Mouse (Mus musculus) hindbrain, embryonic 10.5 days (tissue): Measurements from ENCODE around the gene Rprd1b. TPM values are rescaled to one million over a fixed set of nuclear protein-coding genes. Genes with fewer than 3 reads are reported as not detected.

ENCODE experiments used
- DNase-seq: peaks from one replicate; pipeline ENCODE4 v3.0.0-alpha.2; 2017; ENCODE audit warnings: low spot score
- H3K27ac ChIP-seq: fragments of 300-500 bp; sonication (generic); 2 replicates; pipeline ENCODE4 v1.5.1; 2016; ENCODE audit warnings: mild to moderate bottlenecking, moderate library complexity
- H3K27me3 ChIP-seq: fragments of 300-500 bp; sonication (generic); 2 replicates; pipeline ENCODE4 v1.6.1; 2016; ENCODE audit warnings: mild to moderate bottlenecking; ENCODE audit not compliant: poor library complexity, insufficient read depth, severe bottlenecking
- H3K36me3 ChIP-seq: fragments of 300-500 bp; sonication (generic); 2 replicates; pipeline ENCODE4 v1.6.1; 2016; ENCODE audit warnings: mild to moderate bottlenecking, moderate library complexity
- H3K4me1 ChIP-seq: fragments of 300-500 bp; sonication (generic); replicated peaks from 2 replicates; pipeline ENCODE4 v1.6.1; 2016; ENCODE audit warnings: mild to moderate bottlenecking
- H3K4me3 ChIP-seq: fragments of 300-500 bp; sonication (generic); 2 replicates; pipeline ENCODE4 v1.5.1; 2016; ENCODE audit warnings: mild to moderate bottlenecking, moderate library complexity
- H3K9me3 ChIP-seq: fragments of 300-500 bp; sonication (generic); 2 replicates; pipeline ENCODE4 v1.6.1; 2016; ENCODE audit warnings: mild to moderate bottlenecking, moderate library complexity
- WGBS: fragments of 180-500 bp; shearing (Covaris S2); methylation state at CpG from one replicate; pipeline ENCODE4 v1.1.7; 2016; 5-methylcytosine and 5-hydroxymethylcytosine counted together
- polyA plus RNA-seq: library from polyadenylated mRNA; unstranded; fragments of >200 nt; fragmentation: Nextera tagmentation; extraction: Ambion mirVana; gene quantifications from 2 replicates; pipeline ENCODE4 v1.2.1, GENCODE M21; 2016

Gene Rprd1b
- polyA plus RNA-seq, 1 experiment from 2014 or later = 55.7 TPM

GRCm38 (mm10) chr2:158146971-158147370 lies 118.7 kb downstream of the Rprd1b start:
- DNase-seq = no peak
- WGBS = 90% methylated on average over 8 of the region's 8 CpGs
- H3K4me3 ChIP-seq = no peak overlapping the region

GRCm38 (mm10) chr2:158151077-158151476 lies 122.8 kb downstream of the Rprd1b start:
- H3K36me3 ChIP-seq = no peaks in the 10 kb centered on the region
- peaks cover 7% of the 10 kb centered on the region for H3K9me3 ChIP-seq
- H3K27me3 ChIP-seq = peaks cover 12% of the 10 kb centered on the region
- H3K4me3 ChIP-seq = no peak overlapping the region
- H3K4me1 ChIP-seq = peaks cover 40% of the 10 kb centered on the region
- 96% methylated on average over 3 of the region's 3 CpGs for WGBS
- H3K27ac ChIP-seq = no peak overlapping the region
- no peak for DNase-seq

More at GRCm38 (mm10) chr2:158146971-158147370, 118.7 kb downstream of the Rprd1b start:
- H3K27me3 ChIP-seq = peaks cover 38% of the 10 kb centered on the region
- H3K36me3 ChIP-seq = no peaks in the 10 kb centered on the region
- peaks cover 38% of the 10 kb centered on the region for H3K4me1 ChIP-seq
- peaks cover 7% of the 10 kb centered on the region for H3K9me3 ChIP-seq
- H3K27ac ChIP-seq = no peak overlapping the region

GRCm38 (mm10) chr2:158152685-158153309 lies 124.5 kb downstream of the Rprd1b start:
- peak overlapping the region; percentile 49; the same call in 1 of the 2 replicates for H3K4me3 ChIP-seq

GRCm38 (mm10) chr2:158153728-158154343 lies 125.5 kb downstream of the Rprd1b start:
- H3K4me1 ChIP-seq = peaks cover 41% of the 10 kb centered on the region
- H3K4me3 ChIP-seq = peak overlapping the region; percentile 49
- WGBS = 2% methylated on average over 22 of the region's 22 CpGs
- DNase-seq = peak; percentile 60
- H3K9me3 ChIP-seq = peaks cover 7% of the 10 kb centered on the region
- no peaks in the 10 kb centered on the region for H3K36me3 ChIP-seq
- H3K27ac ChIP-seq = peak overlapping the region; percentile 87
- no peaks in the 10 kb centered on the region; the same call in 1 of the 2 replicates for H3K27me3 ChIP-seq

More at GRCm38 (mm10) chr2:158152685-158153309, 124.5 kb downstream of the Rprd1b start:
- H3K4me1 ChIP-seq = peaks cover 38% of the 10 kb centered on the region
- peak overlapping the region; percentile 87 for H3K27ac ChIP-seq
- H3K36me3 ChIP-seq = no peaks in the 10 kb centered on the region
- H3K27me3 ChIP-seq = no peaks in the 10 kb centered on the region
- DNase-seq = peak; percentile 71
- peaks cover 7% of the 10 kb centered on the region for H3K9me3 ChIP-seq
- WGBS = 38% methylated on average over 6 of the region's 6 CpGs

GRCm38 (mm10) chr2:158154641-158155040 lies 126.3 kb downstream of the Rprd1b start:
- no peak for DNase-seq
- H3K27me3 ChIP-seq = no peaks in the 10 kb centered on the region; the same call in 1 of the 2 replicates
- no peak overlapping the region for H3K4me3 ChIP-seq
- peaks cover 7% of the 10 kb centered on the region for H3K9me3 ChIP-seq
- peak overlapping the region; percentile 87 for H3K27ac ChIP-seq
- H3K36me3 ChIP-seq = no peaks in the 10 kb centered on the region
- WGBS = 52% methylated on average over 8 of the region's 8 CpGs
- peaks cover 46% of the 10 kb centered on the region for H3K4me1 ChIP-seq

GRCm38 (mm10) chr2:158155101-158155500 lies 126.8 kb downstream of the Rprd1b start:
- Histone ChIP-seq H3K27me3 (no peaks in the 10 kb centered on the region; the same call in 1 of the 2 replicates), H3K4me1 (peaks cover 50% of the 10 kb centered on the region), H3K36me3 (no peaks in the 10 kb centered on the region), H3K9me3 (peaks cover 7% of the 10 kb centered on the region), H3K4me3 (no peak overlapping the region), H3K27ac (peak overlapping the region; percentile 87; the same call in 1 of the 2 replicates)
- WGBS = 85% methylated on average over 7 of the region's 7 CpGs
- no peak for DNase-seq

- Histone ChIP-seq H3K4me1 (peaks cover 56% of the 10 kb centered on the region), H3K4me3 (no peak overlapping the region), H3K36me3 (no peaks in the 10 kb centered on the region), H3K27me3 (no peaks in the 10 kb centered on the region; the same call in 1 of the 2 replicates), H3K9me3 (peaks cover 7% of the 10 kb centered on the region), H3K27ac (no peak overlapping the region)
- 77% methylated on average over 2 of the region's 2 CpGs for WGBS
- no peak for DNase-seq
Measured at GRCm38 (mm10) chr2:158155615-158156014, 127.3 kb downstream of the Rprd1b start.

GRCm38 (mm10) chr2:158156487-158156886 lies 128.2 kb downstream of the Rprd1b start:
- peaks cover 60% of the 10 kb centered on the region for H3K4me1 ChIP-seq
- WGBS = 90% methylated on average over 9 of the region's 9 CpGs
- H3K27ac ChIP-seq = no peak overlapping the region
- H3K4me3 ChIP-seq = no peak overlapping the region
- no peaks in the 10 kb centered on the region; the same call in 1 of the 2 replicates for H3K9me3 ChIP-seq
- no peaks in the 10 kb centered on the region; the same call in 1 of the 2 replicates for H3K27me3 ChIP-seq
- H3K36me3 ChIP-seq = no peaks in the 10 kb centered on the region
- DNase-seq = no peak

GRCm38 (mm10) chr2:158157654-158158053 lies 129.4 kb downstream of the Rprd1b start:
- peak overlapping the region; percentile 29; the same call in 1 of the 2 replicates for H3K27ac ChIP-seq
- H3K27me3 ChIP-seq = no peaks in the 10 kb centered on the region; the same call in 1 of the 2 replicates
- H3K4me1 ChIP-seq = peaks cover 52% of the 10 kb centered on the region
- no peaks in the 10 kb centered on the region for H3K36me3 ChIP-seq
- no peaks in the 10 kb centered on the region; the same call in 1 of the 2 replicates for H3K9me3 ChIP-seq
- DNase-seq = no peak
- no peak overlapping the region for H3K4me3 ChIP-seq
- 72% methylated on average over 8 of the region's 8 CpGs for WGBS

GRCm38 (mm10) chr2:158159376-158160235 lies 131.3 kb downstream of the Rprd1b start:
- no peaks in the 10 kb centered on the region; the same call in 1 of the 2 replicates for H3K27me3 ChIP-seq
- no peaks in the 10 kb centered on the region; the same call in 1 of the 2 replicates for H3K9me3 ChIP-seq
- H3K4me1 ChIP-seq = peaks cover 32% of the 10 kb centered on the region
- WGBS = 37% methylated on average over 7 of the region's 7 CpGs
- H3K36me3 ChIP-seq = no peaks in the 10 kb centered on the region
- peak; percentile 23 for DNase-seq
- H3K4me3 ChIP-seq = no peak overlapping the region
- H3K27ac ChIP-seq = peak overlapping the region; percentile 78

- no peak for DNase-seq
- Histone ChIP-seq H3K27ac (no peak overlapping the region), H3K4me3 (no peak overlapping the region), H3K27me3 (no peaks in the 10 kb centered on the region; the same call in 1 of the 2 replicates), H3K9me3 (no peaks in the 10 kb centered on the region; the same call in 1 of the 2 replicates), H3K36me3 (no peaks in the 10 kb centered on the region), H3K4me1 (peaks cover 28% of the 10 kb centered on the region)
- WGBS = 88% methylated on average over 6 of the region's 6 CpGs
Measured at GRCm38 (mm10) chr2:158161761-158162160, 133.5 kb downstream of the Rprd1b start.

GRCm38 (mm10) chr2:158163034-158163433 lies 134.7 kb downstream of the Rprd1b start:
- no peak overlapping the region for H3K4me3 ChIP-seq
- H3K36me3 ChIP-seq = no peaks in the 10 kb centered on the region
- no peak for DNase-seq
- peaks cover 31% of the 10 kb centered on the region for H3K4me1 ChIP-seq
- no peaks in the 10 kb centered on the region; the same call in 1 of the 2 replicates for H3K9me3 ChIP-seq
- H3K27ac ChIP-seq = no peak overlapping the region
- no peaks in the 10 kb centered on the region; the same call in 1 of the 2 replicates for H3K27me3 ChIP-seq
- WGBS = 82% methylated on average over 6 of the region's 6 CpGs
